Mouse (Mus musculus) forebrain, embryonic 11.5 days (tissue): ENCODE measurements around the gene St6galnac4. TPM values are rescaled to one million over a fixed set of nuclear protein-coding genes. Genes with fewer than 3 reads are reported as not detected.

Source experiments
- ATAC-seq: fragments of 200-750 bp; cut with Nextera tagmentation; replicated peaks from 2 replicates; pipeline ENCODE4 v1.8.0; 2017; ENCODE audit warnings: moderate TSS enrichment; ENCODE audit not compliant: low FRiP score
- DNase-seq: peaks from one replicate; pipeline ENCODE4 v3.0.0-alpha.2; 2017; ENCODE audit warnings: low spot score
- H3K27ac ChIP-seq: fragments of 300-500 bp; sonication (generic); 2 replicates; pipeline ENCODE4 v1.5.1; 2014; ENCODE audit warnings: low read depth, low read length
- H3K27me3 ChIP-seq: fragments of 300-500 bp; sonication (generic); 2 replicates; pipeline ENCODE4 v1.6.1; 2014; ENCODE audit warnings: mild to moderate bottlenecking, low read length, mixed read lengths; ENCODE audit not compliant: control insufficient read depth, insufficient read depth
- H3K36me3 ChIP-seq: fragments of 300-500 bp; sonication (generic); 2 replicates; pipeline ENCODE4 v1.6.1; 2014; ENCODE audit warnings: mild to moderate bottlenecking, low read length, moderate library complexity, mixed read lengths; ENCODE audit not compliant: control insufficient read depth, insufficient read depth
- H3K4me1 ChIP-seq: fragments of 300-500 bp; sonication (generic); replicated peaks from 2 replicates; pipeline ENCODE4 v1.6.1; 2014; ENCODE audit warnings: low read length, mixed read lengths; ENCODE audit not compliant: control insufficient read depth, insufficient read depth
- H3K4me2 ChIP-seq: fragments of 300-500 bp; sonication (generic); 2 replicates; pipeline ENCODE4 v1.6.1; 2014; ENCODE audit warnings: low read depth, mild to moderate bottlenecking, low read length, moderate library complexity, mixed read lengths; ENCODE audit not compliant: severe bottlenecking
- H3K4me3 ChIP-seq: fragments of 300-500 bp; sonication (generic); 2 replicates; pipeline ENCODE4 v1.5.1; 2014; ENCODE audit warnings: low read depth, low read length
- H3K9ac ChIP-seq: fragments of 300-500 bp; sonication (generic); 2 replicates; pipeline ENCODE4 v1.6.1; 2014; ENCODE audit warnings: low read length
- H3K9me3 ChIP-seq: fragments of 300-500 bp; sonication (generic); 2 replicates; pipeline ENCODE4 v1.6.1; 2016; ENCODE audit warnings: low read length, mixed read lengths; ENCODE audit not compliant: control insufficient read depth
- WGBS: fragments of 180-500 bp; shearing (Covaris S2); extraction: QIAGEN DNeasy Blood & Tissue Kit; methylation state at CpG from one replicate; pipeline ENCODE4 v1.1.7; 2014; 5-methylcytosine and 5-hydroxymethylcytosine counted together
- polyA plus RNA-seq: library from polyadenylated mRNA; unstranded; fragments of >200 nt; fragmentation: Nextera tagmentation; extraction: Ambion mirVana; gene quantifications from 2 replicates; pipeline ENCODE4 v1.2.1, GENCODE M21; 2014

Gene St6galnac4
- polyA plus RNA-seq, 1 experiment from 2014 or later = 15.4 TPM

DNA sequence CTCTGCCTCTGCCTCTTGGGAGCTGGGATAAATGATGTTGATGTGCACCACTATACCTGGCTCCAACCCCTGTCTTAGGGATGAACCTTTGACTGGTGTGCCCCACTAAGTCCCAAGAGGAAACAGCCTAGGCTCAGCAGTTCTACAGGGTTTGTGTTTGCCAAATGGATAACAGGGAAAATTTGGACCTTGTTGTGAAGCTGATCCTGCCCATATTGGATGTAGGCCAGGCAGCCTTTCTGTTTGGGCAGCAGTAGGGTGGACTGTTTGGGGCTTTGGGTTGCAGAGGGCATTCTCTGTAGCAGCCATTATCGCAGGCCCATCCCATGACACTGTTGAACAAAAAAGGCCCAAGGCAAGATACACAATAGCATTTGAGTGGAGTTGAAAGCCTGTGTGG is 39.9 kb upstream of the St6galnac4 start:
- Histone ChIP-seq H3K36me3 (no peaks in the 10 kb centered on the region), H3K27me3 (no peaks in the 10 kb centered on the region), H3K9me3 (no peaks in the 10 kb centered on the region), H3K4me1 (no peaks in the 10 kb centered on the region), H3K4me2 (no peak overlapping the region), H3K9ac (no peak overlapping the region), H3K4me3 (no peak overlapping the region), H3K27ac (no peak overlapping the region)
- no peak for DNase-seq
- no peak for ATAC-seq
- WGBS = 86% methylated on average over 1 of the region's 1 CpGs

DNA sequence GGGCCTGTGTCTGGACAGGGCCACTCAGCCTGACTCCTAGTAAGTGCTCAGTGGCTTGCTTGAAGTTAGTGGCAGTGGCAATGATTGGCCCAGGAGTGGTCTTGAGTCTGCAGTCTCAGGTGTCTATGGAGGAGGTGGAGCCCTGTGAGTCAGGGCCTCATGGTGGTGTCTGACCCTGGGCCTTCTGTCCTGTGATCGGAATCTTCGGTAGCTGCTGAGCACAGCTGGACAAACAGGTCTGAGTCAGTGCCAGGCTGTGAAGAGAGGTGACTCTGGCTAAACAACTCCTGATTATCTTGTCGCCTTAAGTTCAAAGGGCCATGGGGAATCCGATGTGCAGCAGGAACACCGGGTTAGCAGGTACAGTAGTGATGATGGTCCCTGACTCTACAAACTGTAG is 39.5 kb upstream of the St6galnac4 start:
- WGBS = 93% methylated on average over 5 of the region's 5 CpGs
- no peak overlapping the region for H3K4me3 ChIP-seq
- ATAC-seq (no peak), DNase-seq (no peak)
- no peaks in the 10 kb centered on the region for H3K4me1 ChIP-seq
- H3K27me3 ChIP-seq = no peaks in the 10 kb centered on the region
- H3K9me3 ChIP-seq = no peaks in the 10 kb centered on the region
- H3K36me3 ChIP-seq = no peaks in the 10 kb centered on the region
- no peak overlapping the region for H3K27ac ChIP-seq
- no peak overlapping the region for H3K9ac ChIP-seq
- no peak overlapping the region for H3K4me2 ChIP-seq

- DNase-seq = no peak
- Histone ChIP-seq H3K4me3 (no peak overlapping the region), H3K4me2 (no peak overlapping the region), H3K9me3 (no peaks in the 10 kb centered on the region), H3K36me3 (no peaks in the 10 kb centered on the region), H3K4me1 (no peaks in the 10 kb centered on the region), H3K27ac (no peak overlapping the region), H3K9ac (no peak overlapping the region), H3K27me3 (no peaks in the 10 kb centered on the region)
- ATAC-seq = no peak
- WGBS = 90% methylated on average over 7 of the region's 7 CpGs
Observed at GRCm38 (mm10) chr2:32547964-32548739, 38.7 kb upstream of the St6galnac4 start.

GRCm38 (mm10) chr2:32549171-32549570 is 37.7 kb upstream of the St6galnac4 start:
- WGBS = 89% methylated on average over 9 of the region's 9 CpGs
- Histone ChIP-seq H3K36me3 (no peaks in the 10 kb centered on the region), H3K4me2 (no peak overlapping the region), H3K4me3 (no peak overlapping the region), H3K4me1 (no peaks in the 10 kb centered on the region), H3K9me3 (no peaks in the 10 kb centered on the region), H3K27me3 (no peaks in the 10 kb centered on the region), H3K27ac (no peak overlapping the region), H3K9ac (no peak overlapping the region)
- no peak for DNase-seq
- no peak for ATAC-seq

DNA sequence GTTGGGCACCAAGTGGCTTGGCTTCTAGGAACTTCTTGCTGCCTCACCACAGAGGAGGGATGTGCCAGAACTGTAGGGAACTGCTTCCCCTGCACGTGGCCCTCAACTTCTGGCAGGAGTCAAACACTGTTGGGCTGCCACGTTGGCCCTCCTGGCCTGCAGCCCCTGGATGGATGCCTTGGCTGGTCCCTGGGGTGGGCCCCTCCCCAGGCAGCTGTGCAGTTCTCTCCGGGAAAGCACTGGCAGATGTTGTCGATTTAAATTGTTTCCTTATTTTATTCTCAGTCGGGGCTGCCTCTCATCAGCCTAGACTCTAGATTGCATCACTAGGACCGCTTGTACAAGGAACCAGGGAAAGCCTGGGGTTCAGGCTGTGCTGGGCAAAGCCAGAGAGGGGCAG is 37.1 kb upstream of the St6galnac4 start:
- no peak overlapping the region for H3K4me2 ChIP-seq
- ATAC-seq (no peak), DNase-seq (no peak)
- H3K9me3 ChIP-seq = no peaks in the 10 kb centered on the region
- no peak overlapping the region for H3K4me3 ChIP-seq
- 79% methylated on average over 6 of the region's 6 CpGs for WGBS
- H3K27me3 ChIP-seq = no peaks in the 10 kb centered on the region
- H3K27ac ChIP-seq = no peak overlapping the region
- H3K36me3 ChIP-seq = no peaks in the 10 kb centered on the region
- no peaks in the 10 kb centered on the region for H3K4me1 ChIP-seq
- no peak overlapping the region for H3K9ac ChIP-seq

GRCm38 (mm10) chr2:32551236-32551635 is 35.7 kb upstream of the St6galnac4 start:
- Histone ChIP-seq H3K27ac (no peak overlapping the region), H3K9me3 (no peaks in the 10 kb centered on the region), H3K4me1 (no peaks in the 10 kb centered on the region), H3K4me3 (no peak overlapping the region), H3K9ac (no peak overlapping the region), H3K27me3 (no peaks in the 10 kb centered on the region), H3K36me3 (no peaks in the 10 kb centered on the region), H3K4me2 (no peak overlapping the region)
- 89% methylated on average over 5 of the region's 5 CpGs for WGBS
- ATAC-seq (no peak), DNase-seq (no peak)

DNA sequence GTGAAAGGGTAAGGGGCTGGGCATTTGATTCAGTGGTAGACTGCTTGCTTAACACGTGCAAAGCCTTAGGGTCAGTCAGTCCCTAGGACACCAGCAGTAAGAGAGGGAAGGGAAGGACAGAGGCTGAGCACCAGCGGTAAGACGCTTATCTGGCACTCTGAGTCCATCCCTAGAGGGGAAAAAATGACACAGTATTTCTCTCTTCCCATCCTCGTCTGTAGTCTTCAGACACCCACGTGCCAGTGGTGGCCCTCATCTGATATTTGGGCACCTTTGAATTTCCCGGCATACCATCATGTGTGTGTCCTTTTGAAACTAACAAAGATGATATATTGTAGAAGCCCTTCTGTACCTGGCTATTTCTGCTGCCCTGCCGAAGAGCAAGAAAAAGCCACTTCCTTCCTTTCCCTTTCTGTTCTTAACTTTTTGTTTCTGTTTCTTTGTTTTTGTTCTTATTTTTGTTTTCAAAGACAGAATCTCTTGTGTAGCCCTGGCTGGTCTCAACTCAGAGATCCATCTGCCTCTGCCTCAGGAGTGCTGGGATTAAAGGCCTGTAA is 33.2 kb upstream of the St6galnac4 start:
- DNase-seq = no peak
- ATAC-seq = no peak
- Histone ChIP-seq H3K27me3 (no peaks in the 10 kb centered on the region), H3K9ac (no peak overlapping the region), H3K9me3 (no peaks in the 10 kb centered on the region), H3K27ac (no peak overlapping the region), H3K4me3 (no peak overlapping the region), H3K36me3 (no peaks in the 10 kb centered on the region), H3K4me1 (no peaks in the 10 kb centered on the region), H3K4me2 (no peak overlapping the region)
- WGBS = 88% methylated on average over 7 of the region's 7 CpGs

- H3K27ac ChIP-seq = no peak overlapping the region
- no peaks in the 10 kb centered on the region for H3K36me3 ChIP-seq
- no peak overlapping the region for H3K4me2 ChIP-seq
- no peaks in the 10 kb centered on the region for H3K9me3 ChIP-seq
- 40% methylated on average over 4 of the region's 4 CpGs for WGBS
- no peaks in the 10 kb centered on the region for H3K27me3 ChIP-seq
- DNase-seq (no peak), ATAC-seq (no peak)
- H3K4me3 ChIP-seq = no peak overlapping the region
- peaks cover 15% of the 10 kb centered on the region for H3K4me1 ChIP-seq
- no peak overlapping the region for H3K9ac ChIP-seq
Observed at GRCm38 (mm10) chr2:32555484-32555883, 31.4 kb upstream of the St6galnac4 start.

- H3K4me3 ChIP-seq = no peak overlapping the region
- H3K36me3 ChIP-seq = no peaks in the 10 kb centered on the region
- H3K4me2 ChIP-seq = no peak overlapping the region
- H3K9ac ChIP-seq = no peak overlapping the region
- DNase-seq (no peak), ATAC-seq (no peak)
- H3K27me3 ChIP-seq = no peaks in the 10 kb centered on the region
- H3K27ac ChIP-seq = no peak overlapping the region
- peaks cover 16% of the 10 kb centered on the region for H3K4me1 ChIP-seq
- H3K9me3 ChIP-seq = no peaks in the 10 kb centered on the region
- 90% methylated on average over 7 of the region's 7 CpGs for WGBS
Observed at GRCm38 (mm10) chr2:32556019-32556418, 30.9 kb upstream of the St6galnac4 start.
